Mouse (Mus musculus): ENCODE data around the gene Hsd11b1. TPM values are rescaled to one million over a fixed set of nuclear protein-coding genes. Genes with fewer than 3 reads are reported as not detected.

Hsd11b1 gene
- total RNA-seq, 2 experiments from 2014 or later: 11.5 to 58.0 TPM

DNA sequence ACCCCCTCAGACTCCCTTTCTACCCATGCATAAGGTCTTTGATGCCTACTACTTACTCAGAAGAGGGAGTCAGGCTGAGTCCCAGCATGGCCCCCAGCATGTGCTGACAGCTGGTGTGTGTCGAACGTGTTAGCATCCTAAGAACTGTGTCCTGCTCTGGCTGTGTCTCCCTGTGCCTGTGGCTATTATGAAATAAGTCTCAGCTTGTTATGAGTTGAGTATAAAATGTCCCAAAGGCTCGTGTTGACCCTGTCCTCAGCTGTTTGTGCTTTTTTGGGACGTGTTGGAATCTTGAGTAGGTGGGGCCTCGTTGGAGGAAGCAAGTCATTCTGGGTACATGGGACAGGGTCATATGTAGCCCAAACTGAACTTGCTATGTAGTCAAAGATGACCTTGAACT, 49.8 kb downstream of the Hsd11b1 start:
- no peak for ATAC-seq (replicated peaks; ENCODE audit: low FRiP score, poor library complexity, severe bottlenecking)

DNA sequence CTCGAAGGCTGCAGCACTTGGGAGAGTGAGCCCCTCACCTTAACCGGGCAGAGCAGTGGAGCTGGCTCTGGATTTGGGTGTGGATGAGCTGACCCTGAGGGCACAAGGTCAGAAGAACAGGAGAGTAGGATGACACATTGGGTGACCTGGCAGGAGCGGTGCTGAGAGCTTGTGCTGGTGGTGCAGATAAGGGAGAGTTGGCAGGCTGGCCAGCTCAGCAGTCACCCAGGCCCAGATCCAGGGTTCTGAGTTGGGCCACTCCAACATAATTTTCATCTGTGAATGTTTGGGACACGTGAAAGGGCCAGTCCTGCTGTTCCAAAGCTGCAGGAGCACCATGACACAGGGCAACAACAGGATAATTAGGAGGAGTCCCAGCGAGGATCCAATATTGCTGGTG, 52.5 kb downstream of the Hsd11b1 start:
- ATAC-seq (replicated peaks; ENCODE audit: low FRiP score, poor library complexity, severe bottlenecking): no peak

DNA sequence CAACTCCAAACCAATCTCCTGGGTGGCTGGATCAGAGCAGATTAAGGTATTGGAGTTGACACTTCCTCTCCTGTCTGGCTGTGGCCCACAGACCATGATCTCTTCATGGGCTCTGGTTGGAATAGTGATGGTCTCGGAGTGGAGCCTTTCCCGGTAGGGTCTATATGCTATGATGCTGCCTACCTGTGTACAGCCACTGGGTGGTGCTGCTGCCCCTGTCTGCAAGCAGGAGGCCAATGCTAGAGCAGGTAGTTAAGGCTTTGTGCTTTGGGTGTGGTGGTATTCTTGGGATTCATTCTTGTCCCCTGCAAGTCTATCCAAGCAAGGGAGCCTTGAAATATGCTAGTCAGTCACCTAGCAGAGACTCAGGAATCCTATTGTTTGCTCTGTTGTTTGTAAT, 55.7 kb downstream of the Hsd11b1 start:
- peak; percentile 46; the same call in 1 of the 2 replicates for ATAC-seq (replicated peaks; ENCODE audit: low FRiP score, poor library complexity, severe bottlenecking)

DNA sequence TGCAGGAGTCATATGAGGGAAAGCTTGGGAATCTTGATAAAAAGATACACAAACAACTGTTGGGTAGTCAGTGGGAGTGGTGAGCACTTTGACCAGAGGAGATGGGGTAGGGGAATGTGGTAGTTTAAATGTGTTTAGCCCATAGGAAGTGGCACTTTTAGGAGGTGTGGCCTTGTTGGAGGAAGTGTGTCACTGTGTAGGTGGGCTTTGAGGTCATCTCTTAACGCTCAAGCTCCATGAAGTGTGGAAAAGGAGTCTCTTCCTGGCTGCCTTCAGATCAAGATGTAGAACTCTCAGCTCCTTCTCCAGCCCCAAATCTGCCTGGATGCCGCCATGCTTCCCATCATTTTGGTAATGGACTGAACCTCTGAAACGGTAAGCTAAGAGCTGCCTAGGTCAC, 56.4 kb downstream of the Hsd11b1 start, which contains the start of gene Lamb3:
Gene Lamb3, plus strand, starts transcription at position 197 of the 400 bp plus-strand sequence.
- ATAC-seq (replicated peaks; ENCODE audit: low FRiP score, poor library complexity, severe bottlenecking): no peak

DNA sequence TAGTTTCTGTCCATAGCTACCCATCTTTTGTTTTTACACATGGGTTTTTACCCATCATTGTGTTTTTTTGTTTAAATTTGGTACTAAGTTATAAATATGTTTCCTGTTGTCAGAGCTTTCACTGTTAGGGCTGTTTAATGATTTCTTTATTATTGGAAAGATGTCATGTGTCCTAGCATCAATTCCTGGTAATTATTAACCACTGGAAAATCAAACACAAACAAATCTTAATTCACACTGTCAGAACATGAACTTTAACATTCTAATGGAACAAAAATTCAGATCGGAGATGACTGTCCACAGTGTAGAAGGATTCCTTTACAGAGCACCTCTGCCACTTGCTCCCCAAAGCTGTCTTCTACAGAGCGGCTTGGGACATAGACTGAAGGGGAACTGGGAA, 58.4 kb downstream of the Hsd11b1 start:
- no peak for ATAC-seq (replicated peaks; ENCODE audit: low FRiP score, poor library complexity, severe bottlenecking)

DNA sequence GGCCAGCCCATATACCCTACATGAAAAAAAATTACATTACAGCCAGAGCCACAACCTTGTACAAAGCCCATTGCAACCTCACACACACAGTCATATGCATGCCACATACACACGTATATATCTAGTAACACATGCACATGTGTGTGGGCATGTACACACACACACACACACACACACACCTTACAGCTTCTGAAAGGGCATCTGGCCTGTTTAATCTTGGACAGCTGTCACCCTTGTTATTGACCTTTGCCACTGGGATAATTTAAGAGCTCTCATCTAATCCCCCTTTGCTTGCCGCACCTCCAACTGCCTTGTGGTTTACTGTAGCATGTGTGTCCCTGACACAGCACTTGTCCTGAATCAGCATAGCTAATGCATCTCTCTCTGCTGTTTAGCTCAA, 60.1 kb downstream of the Hsd11b1 start:
- ATAC-seq (replicated peaks; ENCODE audit: low FRiP score, poor library complexity, severe bottlenecking): no peak

DNA sequence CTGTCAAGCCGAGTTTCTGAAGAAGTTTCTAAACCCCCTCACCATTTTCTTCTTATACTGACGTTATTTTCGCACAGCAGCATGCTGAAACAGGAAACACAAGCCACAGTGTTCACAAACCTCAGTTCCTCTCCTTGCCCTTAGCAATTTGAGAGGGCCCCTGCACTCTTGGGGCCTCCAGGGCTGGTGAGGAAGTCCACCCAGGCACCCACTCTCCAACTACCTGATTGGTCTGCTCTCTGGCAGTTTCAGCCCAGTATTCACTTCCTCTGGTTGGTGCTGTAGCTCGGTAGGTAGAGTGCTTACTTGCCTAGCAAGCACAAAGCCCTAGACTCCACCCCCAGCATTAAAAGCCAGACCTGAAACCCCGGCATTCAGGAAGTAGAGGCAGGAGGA, 62.5 kb downstream of the Hsd11b1 start, which contains the start of gene Traf3ip3:
Gene Traf3ip3, minus strand, starts transcription at position 321 of the 396 bp plus-strand sequence.
- no peak for ATAC-seq (replicated peaks; ENCODE audit: low FRiP score, poor library complexity, severe bottlenecking)

DNA sequence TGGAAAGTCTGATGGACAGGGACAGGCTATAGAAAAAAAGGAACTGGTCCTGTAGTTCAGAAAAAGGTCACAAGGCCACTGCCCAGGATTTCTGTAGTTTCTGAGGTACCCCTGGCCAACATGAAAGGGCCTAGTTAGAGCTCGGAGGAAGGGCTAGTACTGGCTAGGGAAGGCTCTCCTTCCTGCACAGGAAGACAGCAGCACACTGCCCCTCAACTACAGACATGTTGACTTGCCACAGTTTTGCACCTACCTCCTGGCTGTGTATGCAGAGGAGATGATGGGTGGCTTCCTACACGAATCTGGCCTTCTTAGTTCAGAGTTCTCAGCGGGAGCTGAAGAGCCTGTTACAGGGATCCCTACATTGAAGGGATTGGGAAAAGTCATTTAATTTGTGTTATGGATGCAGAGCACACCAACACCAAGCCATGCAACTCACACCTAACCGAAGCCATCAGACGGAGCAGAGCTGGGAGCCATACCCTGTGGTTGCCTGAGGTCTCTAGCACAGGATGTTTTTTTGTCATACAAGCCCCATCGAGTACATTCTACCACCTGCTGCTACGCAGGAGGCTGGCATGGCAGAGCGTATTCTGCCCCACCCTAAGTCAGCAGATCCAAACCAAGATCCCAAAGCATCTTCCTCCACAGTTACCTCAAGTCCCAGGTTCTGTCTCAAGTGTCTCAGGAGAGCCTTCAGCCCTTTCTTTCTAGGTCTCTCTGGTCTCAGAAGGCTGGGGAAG, 63.1 kb downstream of the Hsd11b1 start:
- ATAC-seq (replicated peaks; ENCODE audit: low FRiP score, poor library complexity, severe bottlenecking): no peak

DNA sequence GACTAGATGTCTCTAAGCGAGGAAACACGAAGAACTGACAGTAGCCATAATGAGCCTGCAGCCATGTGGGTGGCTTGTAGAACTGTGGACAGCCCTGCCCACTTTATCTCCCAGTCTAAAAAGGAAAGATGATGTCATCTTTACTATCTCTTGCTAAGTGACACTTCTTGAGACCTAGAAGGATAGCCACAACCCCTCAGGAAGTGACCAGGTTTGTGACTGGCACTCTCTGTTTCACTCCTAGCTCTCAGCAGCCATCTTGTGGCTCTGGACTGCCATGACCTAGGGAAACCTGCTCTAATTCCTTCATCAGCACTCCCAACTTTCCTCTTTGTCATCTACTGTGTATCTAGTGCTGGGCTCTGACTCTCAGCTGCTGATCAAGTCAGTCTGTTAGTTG, 65.6 kb downstream of the Hsd11b1 start:
- ATAC-seq (replicated peaks; ENCODE audit: low FRiP score, poor library complexity, severe bottlenecking): no peak

DNA sequence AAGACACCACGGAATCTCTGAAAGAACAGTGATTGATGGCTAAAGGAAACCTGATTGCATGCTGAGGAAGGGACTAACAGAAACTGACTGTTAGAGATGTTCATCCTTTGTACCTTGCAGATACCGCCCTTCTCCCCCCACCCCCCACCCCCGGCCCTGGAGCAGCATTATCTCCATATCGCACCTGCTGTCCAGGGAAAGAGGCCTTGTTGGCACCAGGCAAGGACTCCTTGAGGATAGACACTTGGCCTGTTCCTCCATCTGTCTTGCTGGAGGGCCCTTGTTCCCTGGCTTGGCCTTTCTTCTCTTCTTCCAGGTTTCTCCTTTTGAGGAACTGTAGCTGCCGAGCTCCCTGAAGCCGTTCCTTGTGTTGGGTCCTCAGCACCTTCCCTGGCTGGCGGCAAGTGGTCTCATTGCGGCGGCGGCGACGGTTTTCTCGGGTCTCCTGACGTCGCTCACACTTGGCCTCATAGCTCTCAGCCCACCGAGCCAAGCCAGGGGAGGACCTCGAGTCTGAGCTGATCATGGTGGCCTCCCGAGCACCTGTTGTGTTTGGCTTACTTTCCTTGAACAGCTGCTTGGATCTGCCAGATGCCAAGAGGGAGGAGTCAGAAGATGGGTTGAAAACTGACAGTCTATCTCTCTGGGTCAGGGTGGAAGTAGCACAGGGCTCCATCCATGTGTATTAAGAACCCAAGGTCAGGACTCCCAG, 66.2 kb downstream of the Hsd11b1 start:
- ATAC-seq (replicated peaks; ENCODE audit: low FRiP score, poor library complexity, severe bottlenecking): no peak

DNA sequence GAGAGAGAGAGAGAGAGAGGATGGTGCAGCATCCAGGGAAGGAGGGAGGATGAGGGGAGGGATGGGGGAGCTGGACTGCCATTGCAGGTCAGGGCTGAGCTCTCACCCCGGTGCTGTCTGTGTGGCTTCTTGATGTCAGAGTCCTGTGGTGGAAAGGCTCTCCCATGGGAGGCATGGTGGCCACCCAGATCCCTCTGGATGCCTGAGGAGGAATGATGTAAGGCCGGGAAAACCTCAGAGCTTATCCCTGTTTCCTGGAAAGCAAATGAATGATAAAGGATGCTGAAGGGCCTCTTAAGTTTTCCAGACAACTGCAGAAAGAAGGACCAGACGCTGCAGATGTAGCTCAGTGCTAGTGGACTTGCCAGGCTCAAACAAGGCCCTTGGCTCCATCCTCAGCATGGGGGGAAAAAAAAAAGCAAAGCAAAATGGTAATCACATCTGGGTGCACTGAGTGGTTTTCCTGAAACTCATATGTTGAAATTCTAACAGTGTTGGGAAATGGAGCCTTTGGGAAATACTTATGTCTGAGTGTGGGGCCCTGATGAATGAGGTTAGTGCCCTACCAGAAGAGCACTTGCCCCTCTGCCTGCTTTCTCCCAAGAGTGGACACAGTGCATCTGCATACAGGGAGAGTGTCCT, 68.6 kb downstream of the Hsd11b1 start:
- ATAC-seq (replicated peaks; ENCODE audit: low FRiP score, poor library complexity, severe bottlenecking): no peak

DNA sequence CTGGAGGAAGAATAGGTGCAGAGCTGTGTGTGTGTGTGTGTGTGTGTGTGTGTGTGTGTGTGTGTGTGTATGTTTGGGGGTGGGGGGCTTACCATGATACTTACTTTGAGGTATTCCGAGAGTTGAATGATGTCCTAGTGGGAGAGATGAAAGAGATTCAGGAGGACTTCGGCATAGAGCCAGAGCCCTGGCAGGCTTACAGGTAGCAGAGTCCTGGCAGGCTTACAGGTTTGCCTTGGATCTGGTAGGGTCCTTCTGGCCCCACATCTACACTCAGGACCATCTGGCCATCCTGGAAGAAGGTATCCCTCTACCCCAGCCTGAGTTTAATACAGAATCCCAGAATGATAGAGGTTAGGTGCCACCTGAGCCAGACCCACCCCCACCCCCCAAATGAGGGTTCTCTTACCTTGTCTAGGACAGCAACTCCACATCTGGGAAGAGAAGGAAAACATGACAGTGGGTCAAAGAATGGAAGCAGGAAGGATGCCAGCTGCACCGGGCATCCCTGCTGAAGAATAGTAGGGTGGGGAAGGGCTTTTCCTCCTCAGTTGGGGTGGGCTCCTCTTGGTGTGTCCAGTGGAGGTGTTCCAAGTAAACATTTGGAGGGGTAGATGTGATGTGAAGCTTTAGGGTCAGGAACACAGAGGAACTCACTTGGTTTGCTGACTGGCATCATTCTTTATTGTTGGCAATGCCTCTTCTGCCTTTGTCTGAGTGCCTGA, 69.3 kb downstream of the Hsd11b1 start:
- no peak for ATAC-seq (replicated peaks; ENCODE audit: low FRiP score, poor library complexity, severe bottlenecking)

DNA sequence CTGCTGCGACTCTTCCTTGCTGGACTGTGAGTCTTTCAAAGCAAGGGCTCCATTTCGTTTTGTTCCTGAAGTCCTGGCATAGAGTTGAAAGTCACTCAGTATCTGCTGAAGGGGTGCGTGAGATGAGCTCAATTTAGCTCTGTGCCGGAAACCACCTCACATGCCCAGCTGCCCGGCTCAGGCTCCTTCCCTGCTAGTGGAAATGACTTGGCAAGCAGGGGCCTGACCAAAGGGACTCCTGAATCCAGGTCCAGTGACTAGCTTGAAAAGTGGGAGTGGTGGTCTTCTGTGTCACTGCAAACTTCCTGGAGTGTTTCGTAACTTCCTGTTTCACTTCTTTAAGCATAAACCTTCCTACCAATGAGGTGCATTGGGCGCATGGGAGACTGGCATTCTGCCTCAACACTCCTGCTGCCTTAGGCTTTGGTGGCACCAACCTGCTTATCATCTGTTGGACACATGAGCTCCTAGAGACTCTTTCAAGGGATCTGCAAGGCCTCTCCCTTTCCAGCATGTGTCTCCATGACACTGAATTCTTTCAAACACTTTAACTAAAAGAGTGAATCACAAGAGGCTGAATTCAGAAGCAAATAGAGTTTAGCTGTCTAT, 72.1 kb downstream of the Hsd11b1 start:
- no peak for ATAC-seq (replicated peaks; ENCODE audit: low FRiP score, poor library complexity, severe bottlenecking)

DNA sequence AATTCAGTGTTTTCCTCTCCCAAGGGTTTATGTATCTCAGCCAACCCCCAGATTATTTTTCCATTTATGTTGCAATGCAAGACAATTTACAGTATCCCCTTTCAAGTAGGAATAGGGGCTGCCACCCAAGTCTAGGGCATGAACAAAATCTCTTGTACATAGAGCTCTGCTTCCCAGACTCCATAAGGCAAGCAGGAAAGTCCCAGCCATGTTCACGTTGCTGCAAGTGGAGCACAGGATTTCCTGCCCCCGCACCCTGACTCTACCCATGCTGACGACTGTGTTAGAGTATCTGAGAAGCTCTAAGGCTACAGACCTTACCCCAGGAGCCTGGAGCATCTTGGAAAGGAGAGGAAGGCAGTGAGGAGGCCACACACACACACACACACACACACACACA, 74.1 kb downstream of the Hsd11b1 start:
- no peak for ATAC-seq (replicated peaks; ENCODE audit: low FRiP score, poor library complexity, severe bottlenecking)

DNA sequence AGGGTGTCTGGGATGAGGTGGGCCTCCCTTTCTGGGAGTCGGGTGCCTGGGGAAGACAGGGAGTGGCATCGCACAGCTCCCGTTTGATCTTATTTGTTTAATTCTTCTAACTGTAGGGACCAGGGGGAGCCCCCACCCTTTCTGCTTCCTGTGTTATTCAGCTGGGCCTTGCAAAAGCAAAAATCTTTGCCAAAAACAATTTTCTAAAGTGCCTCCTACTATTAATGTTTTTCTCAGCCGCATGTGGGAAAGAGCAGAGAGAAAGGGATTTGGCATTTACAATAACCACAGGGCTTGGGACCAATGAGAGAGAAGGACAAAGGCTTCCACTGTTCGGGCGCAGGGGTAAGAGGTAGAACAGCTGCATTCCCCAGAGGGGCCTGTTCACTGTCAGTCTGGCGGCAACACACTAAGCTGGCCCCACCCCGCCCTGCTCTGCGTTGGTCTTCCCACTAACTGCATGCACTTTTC, 74.7 kb downstream of the Hsd11b1 start:
- ATAC-seq (replicated peaks; ENCODE audit: low FRiP score, poor library complexity, severe bottlenecking): no peak

DNA sequence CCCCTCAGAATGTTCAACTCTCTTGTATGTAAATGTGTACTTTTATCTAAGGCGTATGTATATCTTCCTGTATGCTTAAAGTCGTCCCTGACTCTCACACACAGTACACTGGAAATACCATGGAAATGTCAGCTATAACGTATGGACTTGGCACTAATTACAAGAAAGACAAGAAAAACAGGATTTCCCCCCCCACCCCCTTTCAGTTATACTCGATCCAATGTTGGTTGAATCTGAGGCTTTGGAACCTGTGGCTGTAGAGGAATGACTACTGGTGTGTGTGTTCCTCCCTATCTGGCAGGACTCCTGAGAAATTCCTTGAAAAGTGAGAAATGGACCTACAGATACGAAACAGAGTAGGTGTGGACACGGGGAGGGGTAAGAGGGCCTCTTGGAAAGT, 75.6 kb downstream of the Hsd11b1 start:
- ATAC-seq (replicated peaks; ENCODE audit: low FRiP score, poor library complexity, severe bottlenecking): no peak

DNA sequence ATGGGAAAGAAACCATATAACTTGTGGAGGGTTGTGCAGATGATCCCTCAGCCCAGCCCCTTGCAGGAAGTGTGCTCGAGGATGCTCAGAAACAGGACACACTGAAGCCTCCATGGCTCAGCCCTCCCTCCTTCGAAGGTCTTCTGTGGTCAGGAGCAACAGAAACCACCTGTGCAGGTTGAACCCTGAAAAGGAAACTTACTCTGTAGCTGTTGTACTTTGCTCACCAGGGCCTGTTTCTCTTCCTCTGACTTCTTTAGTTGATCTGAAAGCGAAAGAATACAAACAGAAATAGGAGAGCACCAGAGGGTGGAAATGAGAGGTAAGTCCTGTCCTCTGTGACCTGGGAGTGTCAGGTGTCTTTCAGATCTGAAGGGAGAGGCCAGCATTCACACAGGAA, 82.8 kb downstream of the Hsd11b1 start:
- ATAC-seq (replicated peaks; ENCODE audit: low FRiP score, poor library complexity, severe bottlenecking): no peak

DNA sequence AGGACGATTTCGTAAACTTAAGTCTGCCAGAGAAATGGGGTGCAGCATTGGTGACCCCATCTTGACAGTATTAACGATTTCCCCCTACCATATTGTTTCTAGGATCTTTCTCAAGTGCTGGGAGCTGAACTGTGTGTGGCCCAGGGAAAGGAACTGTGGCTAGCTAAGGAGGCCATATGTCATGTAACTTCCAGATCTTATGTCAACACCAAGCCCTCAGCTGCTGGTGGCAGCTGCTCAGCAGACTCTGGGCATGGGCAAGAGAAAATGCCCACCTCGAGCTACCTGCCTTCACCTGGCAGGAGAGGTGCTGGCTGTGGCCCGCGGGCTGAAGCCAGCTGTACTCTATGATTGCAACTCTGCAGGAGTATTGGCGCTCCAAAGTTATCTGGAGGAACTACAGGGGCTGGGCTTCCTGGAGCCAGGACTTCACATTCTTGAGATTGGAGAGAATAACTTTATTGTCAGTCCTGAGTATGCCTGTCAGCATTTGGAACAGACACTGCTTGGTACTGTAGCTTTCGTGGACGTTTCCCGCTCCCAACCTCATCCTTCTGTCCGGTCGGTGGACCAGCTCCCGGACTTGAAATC, 89.6 kb downstream of the Hsd11b1 start:
- no peak for ATAC-seq (replicated peaks; ENCODE audit: low FRiP score, poor library complexity, severe bottlenecking)

DNA sequence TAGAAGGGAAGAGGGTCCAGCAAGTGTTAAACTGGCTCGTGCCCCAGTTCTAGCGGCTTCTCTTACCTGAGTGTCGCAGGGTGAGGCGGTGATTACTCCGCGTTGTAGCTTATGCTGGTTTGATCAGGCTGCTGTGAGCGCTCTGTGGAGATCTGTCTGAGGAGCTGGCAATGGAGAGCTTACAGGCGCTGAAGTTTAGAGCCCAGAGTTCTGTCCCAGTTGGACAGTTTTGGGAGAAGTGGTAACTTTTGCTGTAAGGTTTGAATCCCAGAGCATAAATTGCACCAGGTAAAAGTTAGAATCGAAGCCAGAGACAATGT, 90.1 kb downstream of the Hsd11b1 start:
- ATAC-seq (replicated peaks; ENCODE audit: low FRiP score, poor library complexity, severe bottlenecking): no peak; the same call in 1 of the 2 replicates

Data from erythroblast, adult 5-6 weeks (primary cell).